Mouse (Mus musculus) adrenal gland, postnatal 14 days (tissue): ENCODE data around the gene Auh. TPM values are rescaled to one million over a fixed set of nuclear protein-coding genes. Genes with fewer than 3 reads are reported as not detected.

Source experiments
- DNase-seq: peaks from one replicate; pipeline ENCODE4 v3.0.0; 2021; ENCODE audit warnings: mixed read lengths
- long read RNA-seq, 2 experiments: library from polyadenylated mRNA; stranded (forward); transcript quantifications; one replicate each; pipeline ENCODE4 v2.0.0; 2021
- total RNA-seq: library from RNA; stranded (reverse); gene quantifications from 2 replicates; pipeline ENCODE4 v1.2.3, GENCODE M21; 2021

Gene Auh
- total RNA-seq = 128 and 131 TPM in 2 replicates
- long read RNA-seq, experiment 1, transcript Auh-202 (4 exons, 3,235 nt) = minor isoform, 5 of 136 reads
- long read RNA-seq, experiment 1, transcript Auh-206 (6 exons, 1,400 nt) = minor isoform, 5 of 136 reads
- long read RNA-seq, experiment 1, transcript Auh-201 (10 exons, 1,320 nt) = major isoform, 102 of 136 reads
- long read RNA-seq, experiment 1, partial matches to known transcripts = 11 of 136 reads
- long read RNA-seq, experiment 1, other reads (novel, unspliced or antisense) = 10 of 136 reads
- long read RNA-seq, experiment 2, transcript Auh-202 (4 exons, 3,235 nt) = minor isoform, 8 of 145 reads
- long read RNA-seq, experiment 2, transcript Auh-201 (10 exons, 1,320 nt) = major isoform, 116 of 145 reads
- long read RNA-seq, experiment 2, partial matches to known transcripts = 11 of 145 reads
- long read RNA-seq, experiment 2, other reads (novel, unspliced or antisense) = 7 of 145 reads

DNA sequence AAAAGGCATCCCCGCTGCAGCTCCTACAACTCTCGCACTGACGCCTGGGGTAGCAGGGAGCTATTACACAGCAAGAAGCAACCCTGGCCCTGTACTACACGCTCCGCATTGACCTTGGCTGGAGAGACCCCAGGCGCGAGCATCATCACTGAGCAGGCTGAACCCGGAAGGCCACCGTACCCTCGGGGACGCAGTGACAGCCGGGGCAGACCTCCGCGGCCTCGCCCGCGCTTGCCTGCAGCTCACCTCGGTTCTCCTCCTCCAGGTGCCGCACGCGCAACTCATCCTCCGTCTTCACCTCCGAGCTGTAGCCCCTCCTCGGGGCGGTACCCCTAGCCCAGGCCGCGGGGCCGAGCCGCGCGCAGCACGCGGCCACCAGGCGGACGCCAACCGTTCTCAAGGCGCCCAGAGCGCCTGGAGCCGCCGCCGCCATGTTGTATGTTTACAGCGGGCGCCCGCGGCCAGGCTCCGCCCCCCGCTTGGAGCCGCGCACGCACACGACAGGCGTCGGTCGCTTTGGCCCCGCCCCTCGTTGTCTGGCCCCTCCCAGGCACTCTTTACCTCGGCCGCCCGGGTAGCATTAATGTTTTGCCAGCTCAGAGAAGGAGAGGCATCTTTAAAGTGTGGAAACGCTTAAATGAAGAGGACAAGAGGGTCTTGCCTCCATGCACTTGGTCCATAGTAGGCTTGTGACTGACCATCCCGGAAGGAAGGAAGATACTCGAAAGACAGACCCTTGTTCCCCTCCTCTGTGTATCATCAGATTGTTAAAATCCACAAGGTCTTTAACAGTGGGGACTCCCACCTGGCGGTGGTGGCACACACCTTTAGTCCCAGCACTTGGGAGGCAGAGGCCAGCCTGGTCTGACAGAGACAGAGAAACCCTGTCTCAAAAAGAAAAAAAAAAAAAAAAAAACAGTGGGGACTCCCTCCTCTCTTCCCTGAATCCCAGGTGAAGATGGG lies at the start of gene Auh:
Gene Auh, minus strand, starts transcription at position 473 of the 963 bp plus-strand sequence.
- DNase-seq = peak; percentile 94

DNA sequence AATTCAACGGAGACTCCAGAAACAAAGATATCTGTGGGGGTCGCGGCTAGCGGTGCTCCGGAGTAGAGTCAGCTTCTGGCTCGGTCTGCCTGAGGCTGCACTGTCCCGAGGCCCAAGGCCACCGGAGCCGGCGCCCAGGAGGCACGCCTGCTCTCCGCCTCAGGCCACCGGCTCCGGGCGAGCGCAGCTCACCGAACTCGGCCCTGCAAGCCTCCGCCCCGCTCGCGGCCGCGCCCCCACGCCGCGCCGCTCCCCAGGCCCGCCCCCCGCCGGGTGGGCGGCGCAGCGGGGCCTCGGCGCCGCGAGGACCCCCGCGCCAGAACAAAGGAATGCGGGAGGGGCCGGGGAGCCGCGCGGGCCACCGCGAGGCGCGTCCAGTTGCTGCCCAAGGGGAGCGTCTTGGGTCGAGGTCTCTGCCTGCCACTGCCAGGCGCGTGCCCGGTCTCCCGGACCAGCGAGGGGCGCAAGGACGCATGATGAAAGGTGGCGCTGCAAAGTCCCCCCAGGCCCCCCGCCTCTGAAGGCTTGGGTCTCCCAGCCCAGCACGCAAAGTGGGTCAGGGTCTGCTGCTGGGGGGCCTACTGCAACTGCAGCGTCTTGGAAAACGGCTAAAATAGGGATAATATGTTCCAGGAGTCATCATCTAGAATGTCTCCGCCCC lies 49.0 kb upstream of the Auh start:
- peak; percentile 73 for DNase-seq

DNA sequence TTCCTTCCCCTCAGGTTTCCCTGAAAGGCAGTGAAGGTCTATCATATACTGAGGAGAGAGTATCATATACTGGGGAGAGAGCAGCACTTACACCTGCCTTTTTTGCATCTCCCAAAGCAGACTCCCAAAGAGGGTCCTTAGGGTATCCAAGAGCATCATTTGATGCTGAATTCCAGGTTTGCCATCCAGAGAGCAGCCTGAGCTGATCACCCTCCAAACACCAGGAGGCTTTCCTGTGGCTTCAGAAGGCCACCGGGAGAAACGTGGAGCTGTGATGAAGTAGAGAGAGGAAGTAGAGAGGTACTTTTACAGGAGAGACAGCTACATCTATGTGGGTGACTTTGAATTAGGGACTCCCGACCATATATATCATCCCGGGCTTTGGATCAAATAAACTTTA lies 48.3 kb upstream of the Auh start:
- no peak for DNase-seq

DNA sequence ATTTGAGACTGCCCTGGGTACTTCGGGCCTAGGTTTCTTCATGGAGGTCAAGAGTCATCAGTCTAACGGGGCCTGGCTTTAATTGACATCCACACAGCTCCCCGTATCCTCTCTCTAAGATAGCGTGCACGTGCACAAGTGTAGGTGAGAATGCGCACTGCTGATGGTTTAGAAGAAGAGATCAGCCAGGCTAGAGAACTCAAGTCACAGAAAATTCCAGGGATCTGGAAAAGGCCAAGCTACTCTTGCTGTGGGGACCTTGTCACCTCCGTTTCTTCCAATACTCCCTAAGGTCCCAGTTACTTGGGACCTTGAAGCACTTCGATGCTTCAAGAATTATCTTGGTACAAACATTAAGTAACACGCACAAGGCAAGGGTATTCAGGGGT lies 47.7 kb upstream of the Auh start:
- no peak for DNase-seq

- peak; percentile 80 for DNase-seq
These were observed 47.2 kb upstream of the Auh start for GRCm38 (mm10) chr13:52976510-52977220.

DNA sequence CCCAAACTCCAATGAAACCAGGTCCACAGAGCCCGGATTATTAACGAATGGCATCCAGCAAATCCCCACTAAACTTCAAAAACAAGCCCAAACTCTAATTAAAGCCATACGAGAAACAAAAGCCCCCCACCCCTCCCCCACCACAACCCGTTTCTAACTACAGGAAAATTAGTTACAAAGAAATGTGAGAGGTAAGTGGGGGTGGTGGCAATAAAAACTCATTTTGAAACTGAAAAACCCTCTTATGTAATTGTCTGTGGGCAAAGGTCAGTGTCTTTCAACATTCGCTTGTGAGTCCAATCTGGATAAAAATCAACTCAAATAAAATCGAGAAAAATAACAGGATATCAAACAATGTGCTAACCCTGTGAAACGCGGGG lies 46.6 kb upstream of the Auh start:
- DNase-seq = no peak

GRCm38 (mm10) chr13:52974676-52975075 lies 45.2 kb upstream of the Auh start:
- peak; percentile 85 for DNase-seq

DNA sequence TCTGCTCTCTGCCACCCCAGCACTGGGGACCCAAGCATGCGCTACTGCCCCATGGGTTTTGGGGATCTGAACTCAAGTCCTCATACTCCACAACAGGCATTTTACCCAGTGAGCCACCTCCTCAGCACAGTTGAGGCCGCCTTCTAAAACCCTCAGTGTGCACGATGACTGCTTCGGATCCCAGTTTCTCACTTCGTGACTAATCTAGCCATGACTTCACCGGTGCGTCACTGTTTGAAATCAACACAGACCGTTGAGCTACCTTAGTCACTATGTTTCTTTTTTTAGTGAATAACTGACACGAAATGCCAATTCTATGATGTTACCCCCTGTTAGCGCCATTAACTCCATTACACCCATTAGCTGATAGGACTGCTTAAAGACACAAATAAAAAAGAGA lies 43.9 kb upstream of the Auh start:
- DNase-seq = peak; percentile 39

- no peak for DNase-seq
These were observed 43.1 kb upstream of the Auh start for GRCm38 (mm10) chr13:52972626-52973025.

GRCm38 (mm10) chr13:52970876-52971275 lies 41.4 kb upstream of the Auh start:
- DNase-seq = no peak

- DNase-seq = no peak
These were observed 33.4 kb upstream of the Auh start for GRCm38 (mm10) chr13:52962922-52963321.

DNA sequence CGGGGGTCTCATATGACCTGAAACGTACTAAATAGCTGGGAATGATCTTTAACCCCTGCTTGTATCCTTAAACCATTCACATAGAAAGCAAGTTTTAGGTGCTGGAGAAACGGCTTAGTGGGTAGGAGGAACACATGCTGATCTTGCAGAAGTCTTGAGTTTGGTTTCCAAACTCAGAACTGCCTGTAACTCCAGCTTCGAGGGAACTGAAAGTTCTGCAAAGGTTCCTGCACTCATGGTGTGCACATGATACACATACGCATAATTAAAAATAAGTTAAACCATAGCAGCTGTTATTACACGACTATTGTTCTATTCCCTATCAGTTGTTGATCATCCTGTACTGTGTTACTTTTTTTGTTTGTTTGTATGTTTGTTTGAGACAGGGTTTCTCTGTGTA lies 32.9 kb upstream of the Auh start:
- no peak for DNase-seq

DNA sequence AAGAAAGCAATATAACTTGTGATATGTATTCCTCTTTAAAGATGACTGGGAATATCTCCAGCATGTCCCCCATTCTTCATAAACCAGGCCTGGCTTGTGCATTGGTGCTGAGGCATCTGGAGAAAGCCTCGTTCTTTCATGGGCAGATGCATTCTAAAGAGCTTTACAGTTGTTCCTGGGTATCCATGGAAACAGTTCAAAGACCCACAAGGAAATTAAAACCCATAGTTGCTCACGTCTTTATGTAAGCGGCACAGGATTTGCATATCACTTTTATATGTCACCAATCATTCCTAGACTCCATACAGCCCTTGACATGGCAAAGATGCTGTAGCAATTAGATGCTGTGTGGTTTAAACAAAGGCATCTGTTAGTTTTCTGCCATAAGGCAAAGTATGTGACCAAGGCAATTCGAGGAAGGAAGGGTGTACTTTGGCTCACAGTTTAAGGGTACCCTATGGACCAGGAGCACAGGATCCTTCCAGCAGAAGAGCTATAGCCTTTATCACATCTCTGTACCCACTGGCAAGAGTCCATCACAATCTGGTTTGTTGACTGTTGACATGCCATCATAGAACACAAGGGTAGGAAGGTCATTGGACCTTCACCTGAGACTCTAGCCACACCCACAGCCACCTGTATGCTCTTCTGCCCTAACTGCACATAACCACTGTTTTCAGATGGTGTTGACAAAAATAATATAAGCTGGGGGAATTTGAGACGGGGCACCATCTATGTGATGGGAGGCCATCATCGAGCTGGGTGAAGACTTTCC lies 24.5 kb upstream of the Auh start:
- DNase-seq = no peak

DNA sequence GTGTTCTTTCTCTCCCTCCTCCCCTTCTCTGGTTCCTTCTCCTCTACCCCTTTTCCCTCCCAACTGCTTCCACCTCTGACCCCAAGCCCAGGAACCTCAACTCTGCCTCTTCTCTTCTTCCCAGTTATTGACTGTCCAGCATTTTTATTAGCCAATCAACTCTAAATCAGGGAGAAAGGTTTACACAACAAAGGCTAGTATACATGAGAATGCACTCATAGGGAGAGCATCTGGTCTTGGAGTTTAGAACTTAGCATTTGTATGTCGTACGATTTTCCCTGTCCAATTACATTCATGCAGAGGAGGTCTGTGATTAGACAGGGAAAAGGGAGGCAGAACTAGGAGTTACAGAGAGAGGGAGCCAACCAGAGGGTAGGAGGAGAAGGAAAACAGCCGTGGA lies 19.7 kb upstream of the Auh start:
- DNase-seq = no peak

- DNase-seq = no peak
These were observed 18.1 kb upstream of the Auh start for GRCm38 (mm10) chr13:52947545-52947944.

- no peak for DNase-seq
These were observed 16.3 kb upstream of the Auh start for GRCm38 (mm10) chr13:52945769-52946168.

DNA sequence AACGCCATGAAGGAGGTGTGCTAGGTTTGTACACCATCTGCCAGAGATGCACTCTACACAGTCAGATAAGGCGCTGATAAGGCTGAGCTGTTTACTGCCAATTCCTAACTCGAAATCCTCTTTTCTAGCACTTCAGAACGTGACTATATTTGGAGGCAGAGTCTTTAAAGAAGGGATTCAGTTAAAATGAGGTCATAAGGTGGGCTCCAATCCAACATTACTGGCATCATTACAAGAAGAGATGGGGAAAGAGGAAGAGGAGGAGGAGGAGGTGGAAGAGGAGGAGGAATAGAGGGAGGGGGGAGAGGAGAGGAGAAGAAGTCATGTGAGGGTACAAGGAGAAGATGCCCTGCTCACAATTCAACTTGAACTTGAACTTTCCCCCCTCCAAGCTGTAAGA lies 14.6 kb upstream of the Auh start:
- no peak for DNase-seq

DNA sequence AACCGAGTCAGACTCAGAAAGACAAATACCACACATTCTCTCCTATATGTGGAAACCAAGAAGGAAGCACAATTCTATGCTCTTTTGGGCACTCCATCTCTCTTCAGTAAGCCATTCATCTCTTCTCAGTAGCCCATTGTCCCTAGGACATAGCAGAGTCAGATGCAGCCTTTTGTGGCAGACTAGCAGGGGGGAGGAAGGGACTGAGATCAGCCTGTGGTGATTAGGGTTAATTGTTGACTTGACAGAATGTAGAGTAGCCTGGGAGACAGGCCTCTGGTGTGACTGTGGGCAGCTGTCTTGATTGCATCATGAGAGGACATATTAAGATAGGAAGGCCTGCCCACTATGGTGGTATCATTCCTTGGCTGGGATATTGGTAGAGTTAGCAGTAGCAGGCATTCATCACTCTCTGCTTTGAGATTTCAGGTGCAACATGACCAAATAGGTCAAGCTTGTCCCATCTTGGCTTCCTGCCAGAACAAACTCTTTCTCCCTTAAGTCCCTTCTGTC lies 13.5 kb upstream of the Auh start:
- no peak for DNase-seq

GRCm38 (mm10) chr13:52940956-52941355 lies 11.5 kb upstream of the Auh start:
- no peak for DNase-seq

GRCm38 (mm10) chr13:52930582-52930981 lies 1.1 kb upstream of the Auh start:
- DNase-seq = peak; percentile 43

DNA sequence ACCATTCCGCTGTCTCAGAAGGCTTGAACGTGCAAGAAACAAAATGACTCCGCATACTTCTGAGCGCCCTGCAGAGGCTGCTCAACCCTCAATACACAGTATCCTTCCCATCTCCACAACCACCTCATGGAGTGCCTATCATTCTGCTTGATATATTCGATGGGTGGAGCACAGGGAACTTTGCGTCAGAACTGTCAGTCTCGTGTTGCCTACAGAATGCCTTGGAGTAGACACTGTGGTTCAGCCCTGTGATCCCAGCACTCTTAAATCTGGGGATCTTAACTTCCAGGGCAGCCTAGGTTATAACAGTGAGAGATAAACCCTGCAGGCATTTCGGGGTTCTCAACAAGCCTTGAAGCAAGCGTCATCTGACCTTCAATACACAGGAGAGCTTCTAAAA lies 1.1 kb downstream of the Auh start:
- DNase-seq = no peak
